Mouse (Mus musculus): ENCODE measurements around the gene Gm17693. TPM values are rescaled to one million over a fixed set of nuclear protein-coding genes. Genes with fewer than 3 reads are reported as not detected.
"Not testable (repeated sequence)": the region's sequence is repeated elsewhere in the genome, so short reads cannot be mapped to it uniquely, and the experiment has no call there.

Gm17693 gene
- not detected in 2 replicates for polyA plus RNA-seq (2011; ENCODE audit: insufficient read depth, insufficient read length, low read depth, missing spikeins)

DNA sequence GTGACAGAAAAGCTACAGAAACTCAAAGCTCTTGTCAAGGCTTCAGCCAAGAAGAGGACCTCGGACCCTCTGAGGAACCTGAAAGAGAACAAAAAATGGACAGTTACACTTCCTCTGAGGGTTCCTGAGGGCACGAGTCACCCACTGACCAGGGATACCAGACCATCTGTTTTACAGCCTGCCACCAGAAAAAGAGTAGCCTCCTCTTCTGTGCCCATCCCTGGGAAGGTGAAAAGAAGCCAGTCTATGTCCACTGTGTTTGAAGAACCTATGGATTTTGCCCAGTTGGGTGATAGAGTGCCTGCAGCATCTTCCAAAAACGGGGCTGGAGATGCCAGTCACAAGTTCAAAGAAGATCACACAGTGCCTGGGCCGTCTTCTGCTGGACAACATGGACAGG is at the start of gene Gm17693:
Gm17693 (plus strand) TSS at position 301 of the 400 bp plus-strand sequence.
- not testable (repeated sequence) for H3K9ac ChIP-seq (ENCODE audit: low read depth, poor library complexity, severe bottlenecking); H3K4me3 ChIP-seq (ENCODE audit: low read depth, low read length); H3K27me3 ChIP-seq (ENCODE audit: control insufficient read depth, insufficient read depth, low read length, poor library complexity, severe bottlenecking)

More for the DNA sequence above, at the start of gene Gm17693:
- not testable (repeated sequence) for H3K4me1 ChIP-seq (ENCODE audit: control insufficient read depth, insufficient read depth, low read length); H3K27ac ChIP-seq (ENCODE audit: insufficient read depth, low read length); H3K9me3 ChIP-seq (replicated peaks; ENCODE audit: control insufficient read depth, insufficient read depth, low read length, poor library complexity, severe bottlenecking); H3K36me3 ChIP-seq (ENCODE audit: control insufficient read depth, insufficient read depth, low read length, poor library complexity, severe bottlenecking)

All from ES-Bruce4 (cell line).